Mouse (Mus musculus) heart, postnatal 4 days (tissue): ENCODE results near the gene Ccl2. TPM values are rescaled to one million over a fixed set of nuclear protein-coding genes. Genes with fewer than 3 reads are reported as not detected.

ENCODE experiments used
- DNase-seq: peaks from one replicate; pipeline ENCODE4 v3.0.0; 2021
- total RNA-seq, 2 experiments: library from RNA; stranded (reverse); gene quantifications; 2 replicates each; pipeline ENCODE4 v1.2.3; 2021

Gene Ccl2
- total RNA-seq, result 1 to 10 TPM; 2.1 to 4.7 TPM

- peak; percentile 75 for DNase-seq
Measured at GRCm38 (mm10) chr11:82035356-82035755, at the start of gene Ccl2. Gene Ccl2, plus strand, starts transcription at chr11:82035571.

- peak; percentile 82 for DNase-seq
Measured at GRCm38 (mm10) chr11:81996172-81996841, 39.1 kb upstream of the Ccl2 start.

- no peak for DNase-seq
Measured at GRCm38 (mm10) chr11:81997085-81997484, 38.3 kb upstream of the Ccl2 start.

GRCm38 (mm10) chr11:81998646-81999045 is 36.7 kb upstream of the Ccl2 start:
- DNase-seq, result no peak

GRCm38 (mm10) chr11:81999469-81999868 is 35.9 kb upstream of the Ccl2 start:
- no peak for DNase-seq

- DNase-seq, result no peak
Measured at GRCm38 (mm10) chr11:82000581-82000980, 34.8 kb upstream of the Ccl2 start.

- DNase-seq, result no peak
Measured at GRCm38 (mm10) chr11:82004810-82005209, 30.6 kb upstream of the Ccl2 start.

GRCm38 (mm10) chr11:82006796-82007423 is 28.5 kb upstream of the Ccl2 start:
- peak; percentile 74 for DNase-seq

GRCm38 (mm10) chr11:82010115-82010514 is 25.3 kb upstream of the Ccl2 start:
- DNase-seq, result no peak

- peak; percentile 22 for DNase-seq
Measured at GRCm38 (mm10) chr11:82011411-82012193, 23.8 kb upstream of the Ccl2 start.

GRCm38 (mm10) chr11:82013756-82014155 is 21.6 kb upstream of the Ccl2 start:
- no peak for DNase-seq

- DNase-seq, result no peak
Measured at GRCm38 (mm10) chr11:82015066-82015465, 20.3 kb upstream of the Ccl2 start.

- peak; percentile 43 for DNase-seq
Measured at GRCm38 (mm10) chr11:82016181-82016780, 19.1 kb upstream of the Ccl2 start.

- no peak for DNase-seq
Measured at GRCm38 (mm10) chr11:82019389-82019788, 16.0 kb upstream of the Ccl2 start.

- DNase-seq, result no peak
Measured at GRCm38 (mm10) chr11:82019793-82020192, 15.6 kb upstream of the Ccl2 start.

GRCm38 (mm10) chr11:82021406-82021805 is 14.0 kb upstream of the Ccl2 start:
- DNase-seq, result no peak

GRCm38 (mm10) chr11:82022504-82023056 is 12.8 kb upstream of the Ccl2 start:
- DNase-seq, result no peak

- DNase-seq, result no peak
Measured at GRCm38 (mm10) chr11:82023769-82024168, 11.6 kb upstream of the Ccl2 start.

GRCm38 (mm10) chr11:82030171-82030570 is 5.2 kb upstream of the Ccl2 start:
- no peak for DNase-seq

GRCm38 (mm10) chr11:82032136-82032535 is 3.2 kb upstream of the Ccl2 start:
- DNase-seq, result no peak

GRCm38 (mm10) chr11:82032678-82033344 is 2.6 kb upstream of the Ccl2 start:
- peak; percentile 82 for DNase-seq

GRCm38 (mm10) chr11:82034446-82034845 is 925 bp upstream of the Ccl2 start:
- no peak for DNase-seq
